Mouse (Mus musculus): Measurements from ENCODE around the gene Stag3.

- TF ChIP-seq POLR2A (IDR thresholded peaks at IDR 0.05; ENCODE audit: insufficient read length, low read depth) (no peak), E2F4 (IDR thresholded peaks at IDR 0.05; ENCODE audit: insufficient read depth) (no peak), MYOD1 (IDR thresholded peaks at IDR 0.05; ENCODE audit: control insufficient read depth in 1 of 3, insufficient read length in 2 of 3, low read depth in 2 of 3) (no peak), USF1 (IDR thresholded peaks at IDR 0.05; ENCODE audit: low read depth) (no peak), TCF3 (IDR thresholded peaks at IDR 0.05; ENCODE audit: insufficient read length, low read depth) (no peak)
Measured at GRCm38 (mm10) chr5:138257585-138257978, 22.5 kb upstream of the Stag3 start.

Measured in myocyte (in vitro differentiated cells).